Mouse (Mus musculus) forebrain, embryonic 10.5 days (tissue): ENCODE results near the gene Sort1. TPM values are rescaled to one million over a fixed set of nuclear protein-coding genes. Genes with fewer than 3 reads are reported as not detected.

ENCODE experiments used
- DNase-seq: peaks from one replicate; pipeline ENCODE4 v3.0.0-alpha.2; 2017; ENCODE audit warnings: low spot score; ENCODE audit errors: extremely low spot score
- H3K27ac ChIP-seq: fragments of 300-500 bp; sonication (generic); 2 replicates; pipeline ENCODE4 v1.5.1; 2016; ENCODE audit warnings: mild to moderate bottlenecking
- H3K27me3 ChIP-seq: fragments of 300-500 bp; sonication (generic); 2 replicates; pipeline ENCODE4 v1.6.1; 2016; ENCODE audit warnings: mild to moderate bottlenecking; ENCODE audit not compliant: poor library complexity, severe bottlenecking
- H3K36me3 ChIP-seq: fragments of 300-500 bp; sonication (generic); replicated peaks from 2 replicates; pipeline ENCODE4 v1.6.1; 2016; ENCODE audit warnings: mild to moderate bottlenecking, moderate library complexity
- H3K4me1 ChIP-seq: fragments of 300-500 bp; sonication (generic); 2 replicates; pipeline ENCODE4 v1.6.1; 2016
- H3K4me3 ChIP-seq: fragments of 300-500 bp; sonication (generic); 2 replicates; pipeline ENCODE4 v1.5.1; 2016; ENCODE audit warnings: mild to moderate bottlenecking, moderate library complexity
- H3K9me3 ChIP-seq: fragments of 300-500 bp; sonication (generic); 2 replicates; pipeline ENCODE4 v1.6.1; 2016; ENCODE audit warnings: mild to moderate bottlenecking, moderate library complexity
- WGBS: fragments of 180-500 bp; shearing (Covaris S2); methylation state at CpG from one replicate; pipeline ENCODE4 v1.1.7; 2016; 5-methylcytosine and 5-hydroxymethylcytosine counted together
- polyA plus RNA-seq: library from polyadenylated mRNA; unstranded; fragments of >200 nt; fragmentation: Nextera tagmentation; extraction: Ambion mirVana; gene quantifications from 2 replicates; pipeline ENCODE4 v1.2.1, GENCODE M21; 2016

Sort1 gene
- polyA plus RNA-seq, 1 experiment from 2014 or later, result 9.7 TPM

DNA sequence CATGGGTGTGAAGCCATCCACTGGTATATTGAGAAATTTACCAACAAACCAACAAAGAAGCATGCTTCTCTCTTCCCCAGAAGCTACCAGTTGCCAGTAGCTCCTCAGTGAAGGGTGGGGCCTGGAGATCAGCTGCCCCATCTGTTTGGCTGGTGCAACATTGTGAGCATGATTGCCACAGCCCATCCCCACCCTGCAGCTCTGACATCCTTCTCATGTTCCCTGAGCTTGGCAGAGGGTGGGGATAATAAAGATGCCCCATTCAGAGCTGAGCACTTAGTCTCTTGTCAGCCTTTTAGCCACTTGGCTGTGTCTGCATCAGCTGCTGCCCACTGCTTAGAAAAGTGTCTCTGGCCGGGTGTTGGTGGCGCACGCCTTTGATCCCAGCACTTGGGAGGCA is 39.1 kb downstream of the Sort1 start:
- no peak for DNase-seq
- H3K4me3 ChIP-seq, result no peak overlapping the region
- H3K9me3 ChIP-seq, result no peaks in the 10 kb centered on the region
- H3K27ac ChIP-seq, result no peak overlapping the region
- WGBS, result 94% methylated on average over 3 of the region's 3 CpGs
- no peaks in the 10 kb centered on the region for H3K4me1 ChIP-seq
- no peaks in the 10 kb centered on the region for H3K27me3 ChIP-seq
- H3K36me3 ChIP-seq, result peaks cover 36% of the 10 kb centered on the region

DNA sequence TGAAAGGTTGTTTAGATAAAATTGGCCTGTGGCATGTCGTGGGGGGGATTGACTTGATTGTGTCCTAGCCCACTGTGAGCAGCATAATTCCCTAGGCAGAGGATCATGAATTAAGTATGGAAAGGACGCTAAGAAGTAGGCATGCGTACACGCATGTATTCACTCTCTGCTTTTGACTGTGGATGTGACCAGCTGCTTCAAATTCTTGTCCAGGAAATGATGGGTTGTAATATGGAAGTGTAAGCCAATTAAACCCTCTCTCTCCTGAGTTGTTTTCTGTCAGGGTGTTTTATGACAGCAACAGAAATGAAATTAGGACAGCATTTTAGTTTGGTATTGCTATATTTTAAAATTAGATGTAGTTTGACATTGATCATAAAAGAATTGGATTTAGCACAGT is 41.0 kb downstream of the Sort1 start:
- Histone ChIP-seq H3K36me3 (peaks cover 49% of the 10 kb centered on the region), H3K4me3 (no peak overlapping the region), H3K4me1 (no peaks in the 10 kb centered on the region), H3K27ac (no peak overlapping the region), H3K27me3 (no peaks in the 10 kb centered on the region), H3K9me3 (no peaks in the 10 kb centered on the region)
- 87% methylated on average over 4 of the region's 4 CpGs for WGBS
- DNase-seq, result no peak

DNA sequence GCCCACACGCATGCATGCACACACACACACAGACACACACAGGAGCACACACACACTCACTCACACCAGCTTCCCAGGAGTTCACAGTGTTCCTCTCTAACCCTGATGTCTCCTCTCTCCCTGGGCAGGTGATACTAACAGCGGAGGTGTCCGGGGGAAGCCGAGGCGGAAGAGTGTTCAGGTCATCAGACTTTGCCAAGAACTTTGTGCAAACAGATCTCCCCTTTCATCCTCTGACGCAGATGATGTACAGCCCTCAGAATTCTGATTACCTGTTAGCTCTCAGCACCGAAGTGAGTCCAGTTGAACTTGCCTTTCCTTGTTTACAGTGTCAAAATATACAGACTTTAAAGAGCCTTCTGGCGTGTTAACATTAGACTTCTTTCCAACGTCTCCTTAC is 41.6 kb downstream of the Sort1 start:
- no peaks in the 10 kb centered on the region for H3K27me3 ChIP-seq
- whole genome bisulfite sequencing, result 98% methylated on average over 9 of the region's 9 CpGs
- no peaks in the 10 kb centered on the region for H3K4me1 ChIP-seq
- H3K36me3 ChIP-seq, result peaks cover 56% of the 10 kb centered on the region
- no peak for DNase-seq
- no peak overlapping the region for H3K4me3 ChIP-seq
- H3K27ac ChIP-seq, result no peak overlapping the region
- no peaks in the 10 kb centered on the region for H3K9me3 ChIP-seq

DNA sequence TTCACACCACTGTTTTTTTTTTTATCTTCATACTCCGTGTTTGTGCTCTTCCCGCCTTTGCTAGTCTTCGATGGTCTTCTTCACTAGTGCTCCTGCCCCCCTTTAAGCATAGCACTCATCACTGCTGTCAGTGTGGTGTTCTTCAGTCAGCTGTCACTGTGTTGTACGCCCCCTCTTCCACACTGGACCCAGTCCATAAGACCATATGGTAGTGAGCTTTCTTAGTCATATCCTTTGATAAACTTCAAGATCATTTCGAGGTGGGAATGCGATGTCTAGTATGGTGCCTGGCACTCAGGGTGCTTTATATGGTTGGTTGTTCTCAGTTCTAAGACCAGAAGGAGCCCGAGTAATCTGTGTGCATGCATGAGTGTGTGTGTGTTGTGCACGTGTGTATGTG is 43.4 kb downstream of the Sort1 start:
- H3K4me3 ChIP-seq, result no peak overlapping the region
- H3K4me1 ChIP-seq, result no peaks in the 10 kb centered on the region
- 94% methylated on average over 8 of the region's 8 CpGs for WGBS
- DNase-seq, result no peak
- no peaks in the 10 kb centered on the region for H3K27me3 ChIP-seq
- peaks cover 74% of the 10 kb centered on the region for H3K36me3 ChIP-seq
- H3K27ac ChIP-seq, result no peak overlapping the region
- H3K9me3 ChIP-seq, result no peaks in the 10 kb centered on the region

DNA sequence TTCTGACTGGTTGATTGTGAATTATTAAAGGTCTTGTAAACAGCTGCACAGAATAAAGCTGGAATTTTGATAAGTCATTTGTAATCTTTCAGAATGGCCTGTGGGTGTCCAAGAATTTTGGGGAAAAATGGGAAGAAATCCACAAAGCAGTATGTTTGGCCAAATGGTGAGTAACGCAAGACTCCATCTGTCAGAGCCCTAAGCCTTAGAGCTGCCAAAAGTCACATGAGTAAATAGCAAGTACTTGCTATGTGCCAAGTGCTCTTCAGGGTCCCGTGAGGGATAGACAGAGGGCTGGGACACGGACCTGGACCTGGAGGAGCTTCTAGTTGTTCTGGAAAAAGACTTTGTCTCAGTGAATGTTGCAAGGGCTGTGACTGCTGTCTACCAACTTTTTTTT is 44.0 kb downstream of the Sort1 start:
- Histone ChIP-seq H3K36me3 (peaks cover 80% of the 10 kb centered on the region), H3K9me3 (no peaks in the 10 kb centered on the region), H3K4me1 (no peaks in the 10 kb centered on the region), H3K27me3 (no peaks in the 10 kb centered on the region), H3K4me3 (no peak overlapping the region), H3K27ac (no peak overlapping the region)
- DNase-seq, result no peak
- WGBS, result 94% methylated on average over 3 of the region's 3 CpGs

DNA sequence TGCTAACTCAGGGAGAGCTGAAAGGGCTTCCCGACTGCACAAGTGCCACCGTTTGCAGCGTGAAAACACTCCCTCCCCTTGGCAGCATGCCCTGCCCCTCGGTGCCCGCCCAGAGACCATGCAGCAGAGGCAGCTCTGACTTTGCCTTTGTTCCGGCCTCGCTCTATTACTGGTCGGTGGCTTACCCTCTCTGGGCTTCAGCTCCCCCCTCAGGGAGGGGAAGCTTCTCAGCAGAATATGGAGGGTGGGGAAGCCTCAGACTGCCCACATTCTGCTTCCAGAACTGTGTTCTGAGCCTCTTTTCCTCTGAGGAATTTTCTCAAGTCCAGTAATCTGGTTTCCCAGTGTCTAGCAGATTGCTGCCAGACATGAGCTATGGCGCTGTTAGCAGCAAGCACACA is 44.6 kb downstream of the Sort1 start:
- WGBS, result 79% methylated on average over 9 of the region's 9 CpGs
- no peaks in the 10 kb centered on the region for H3K9me3 ChIP-seq
- no peak for DNase-seq
- H3K36me3 ChIP-seq, result peaks cover 85% of the 10 kb centered on the region
- H3K27ac ChIP-seq, result no peak overlapping the region
- H3K4me3 ChIP-seq, result no peak overlapping the region
- H3K4me1 ChIP-seq, result no peaks in the 10 kb centered on the region
- no peaks in the 10 kb centered on the region for H3K27me3 ChIP-seq

DNA sequence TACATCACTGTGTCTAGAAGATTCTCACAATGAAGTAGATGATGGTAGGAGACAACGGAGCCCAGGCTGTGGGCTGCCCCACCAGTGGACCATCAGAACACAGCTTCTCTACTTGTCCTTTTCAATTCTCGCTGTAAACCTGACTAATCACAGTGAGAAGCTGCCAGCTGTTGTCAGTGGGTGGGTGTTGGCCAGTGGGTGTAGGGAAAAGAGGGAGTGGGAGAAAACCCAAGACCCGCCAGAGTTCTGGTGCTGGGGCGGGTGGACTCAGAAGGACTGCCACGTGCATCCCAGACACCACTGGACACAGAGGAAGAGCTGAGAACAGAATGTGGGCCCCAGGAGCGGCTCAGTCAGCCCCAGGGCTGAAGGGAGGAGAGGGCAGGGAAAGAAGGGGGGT is 46.9 kb downstream of the Sort1 start:
- Histone ChIP-seq H3K4me1 (no peaks in the 10 kb centered on the region), H3K4me3 (no peak overlapping the region)
- 94% methylated on average over 6 of the region's 6 CpGs for WGBS

DNA sequence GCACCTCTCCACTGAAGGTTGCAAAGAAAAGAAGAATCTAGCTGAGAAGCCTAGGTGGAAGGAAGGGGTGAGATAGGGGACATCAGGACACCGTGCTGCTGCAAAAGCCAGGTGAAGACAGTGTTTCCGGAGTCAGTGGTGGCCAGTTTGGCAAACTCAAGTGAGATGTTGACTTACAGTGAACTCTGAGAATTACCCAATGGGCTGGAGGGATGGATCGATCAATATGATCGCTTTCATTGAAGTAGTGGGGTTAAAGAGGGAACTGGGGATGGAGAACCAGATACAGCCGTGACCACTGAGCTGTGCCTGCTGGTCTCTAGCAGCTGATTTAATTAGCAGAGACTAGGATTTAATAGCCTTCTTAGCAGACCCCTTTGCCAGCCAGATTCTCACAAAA is 53.0 kb downstream of the Sort1 start:
- DNase-seq, result no peak
- Histone ChIP-seq H3K36me3 (peaks cover 97% of the 10 kb centered on the region), H3K27me3 (no peaks in the 10 kb centered on the region), H3K4me3 (no peak overlapping the region), H3K4me1 (no peaks in the 10 kb centered on the region), H3K9me3 (no peaks in the 10 kb centered on the region), H3K27ac (no peak overlapping the region)
- WGBS, result 94% methylated on average over 5 of the region's 5 CpGs

More for the DNA sequence above, 46.9 kb downstream of the Sort1 start:
- Histone ChIP-seq H3K9me3 (no peaks in the 10 kb centered on the region), H3K36me3 (peaks cover 91% of the 10 kb centered on the region), H3K27me3 (no peaks in the 10 kb centered on the region), H3K27ac (no peak overlapping the region)
- DNase-seq, result no peak

DNA sequence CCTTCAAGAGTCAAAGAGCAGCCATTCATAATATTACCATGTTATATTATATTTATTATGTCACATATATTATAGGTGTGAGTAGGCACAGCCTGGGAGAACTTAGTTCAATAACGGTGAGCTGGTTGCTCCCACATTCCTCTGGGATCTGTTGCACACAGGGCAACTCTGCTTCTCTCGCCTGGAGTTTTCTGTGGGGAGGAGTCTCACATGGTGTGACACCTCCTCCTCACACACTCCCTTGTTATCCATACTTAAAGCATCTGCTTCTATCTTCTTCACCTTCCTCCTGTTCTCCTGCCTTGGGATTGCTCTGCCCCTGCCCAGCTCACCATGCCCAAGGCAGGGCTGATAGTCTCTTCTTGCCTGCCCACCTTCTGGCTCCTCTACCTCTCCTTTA is 57.2 kb downstream of the Sort1 start:
- Histone ChIP-seq H3K4me3 (no peak overlapping the region), H3K27ac (no peak overlapping the region), H3K27me3 (no peaks in the 10 kb centered on the region), H3K4me1 (no peaks in the 10 kb centered on the region), H3K9me3 (no peaks in the 10 kb centered on the region), H3K36me3 (peaks cover 89% of the 10 kb centered on the region)
- 86% methylated on average over 2 of the region's 2 CpGs for WGBS
- DNase-seq, result no peak

DNA sequence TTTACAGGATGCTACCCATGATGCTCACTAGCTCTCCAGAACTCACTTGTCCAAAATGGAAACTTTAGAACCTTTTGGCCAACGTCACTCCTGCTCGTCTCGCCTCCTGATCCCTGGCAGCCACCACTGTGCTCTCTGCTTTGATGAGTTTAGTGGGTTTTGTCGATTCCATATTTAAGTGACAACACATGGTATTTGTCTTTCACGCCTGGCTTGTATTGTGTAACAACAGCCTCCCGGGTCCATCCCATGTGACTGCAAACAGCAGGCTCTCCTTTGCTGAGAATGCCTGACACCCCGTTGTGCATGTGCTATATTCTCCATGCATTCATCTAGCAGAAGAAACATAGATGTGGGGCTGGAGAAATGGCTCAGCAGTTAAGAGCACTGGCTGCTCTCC is 58.3 kb downstream of the Sort1 start:
- 83% methylated on average over 7 of the region's 7 CpGs for WGBS
- Histone ChIP-seq H3K36me3 (peaks cover 91% of the 10 kb centered on the region), H3K4me3 (no peak overlapping the region)

DNA sequence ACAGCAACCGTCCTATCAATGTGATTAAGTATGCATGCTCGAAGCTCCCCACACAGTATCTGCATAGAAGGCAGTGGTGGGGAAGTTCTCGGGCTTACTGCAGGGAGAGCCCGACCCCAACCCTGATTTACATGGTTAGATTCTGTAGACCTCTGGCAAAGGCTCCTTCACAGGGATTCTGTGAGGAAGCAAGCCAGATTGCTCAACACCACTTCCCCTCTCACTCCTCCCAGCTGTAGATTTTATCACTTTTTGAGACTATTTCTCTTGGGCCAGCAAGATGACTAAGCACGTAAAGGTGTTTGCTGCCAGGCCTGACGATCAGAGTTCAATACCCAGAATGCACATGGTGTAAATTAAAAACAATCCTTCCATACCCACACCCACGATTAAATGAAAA is 62.0 kb downstream of the Sort1 start:
- Histone ChIP-seq H3K4me1 (no peaks in the 10 kb centered on the region), H3K36me3 (peaks cover 90% of the 10 kb centered on the region), H3K27me3 (no peaks in the 10 kb centered on the region), H3K4me3 (no peak overlapping the region), H3K9me3 (no peaks in the 10 kb centered on the region), H3K27ac (no peak overlapping the region)
- no peak for DNase-seq
- 93% methylated on average over 7 of the region's 7 CpGs for WGBS

More for the DNA sequence above, 58.3 kb downstream of the Sort1 start:
- Histone ChIP-seq H3K4me1 (no peaks in the 10 kb centered on the region), H3K27me3 (no peaks in the 10 kb centered on the region), H3K9me3 (no peaks in the 10 kb centered on the region), H3K27ac (no peak overlapping the region)
- no peak for DNase-seq

DNA sequence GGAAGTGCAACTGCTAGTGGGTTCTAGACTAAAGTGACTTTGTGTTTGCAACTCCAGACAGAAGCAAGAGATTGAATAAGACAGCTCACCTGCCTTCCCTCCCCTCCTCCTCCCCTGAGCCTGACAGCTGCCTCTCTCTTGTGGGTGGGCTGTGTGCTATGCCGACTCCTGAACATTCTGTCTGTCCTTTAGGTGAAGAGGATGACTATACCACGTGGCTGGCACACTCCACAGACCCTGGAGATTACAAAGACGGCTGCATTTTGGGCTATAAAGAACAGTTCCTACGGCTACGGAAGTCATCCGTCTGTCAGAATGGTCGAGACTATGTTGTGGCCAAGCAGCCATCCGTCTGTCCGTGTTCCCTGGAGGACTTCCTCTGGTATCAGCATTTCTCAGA is 64.5 kb downstream of the Sort1 start:
- Histone ChIP-seq H3K27ac (no peak overlapping the region), H3K36me3 (peaks cover 88% of the 10 kb centered on the region), H3K9me3 (no peaks in the 10 kb centered on the region), H3K27me3 (no peaks in the 10 kb centered on the region), H3K4me1 (no peaks in the 10 kb centered on the region), H3K4me3 (no peak overlapping the region)
- 90% methylated on average over 9 of the region's 9 CpGs for WGBS
- DNase-seq, result no peak

DNA sequence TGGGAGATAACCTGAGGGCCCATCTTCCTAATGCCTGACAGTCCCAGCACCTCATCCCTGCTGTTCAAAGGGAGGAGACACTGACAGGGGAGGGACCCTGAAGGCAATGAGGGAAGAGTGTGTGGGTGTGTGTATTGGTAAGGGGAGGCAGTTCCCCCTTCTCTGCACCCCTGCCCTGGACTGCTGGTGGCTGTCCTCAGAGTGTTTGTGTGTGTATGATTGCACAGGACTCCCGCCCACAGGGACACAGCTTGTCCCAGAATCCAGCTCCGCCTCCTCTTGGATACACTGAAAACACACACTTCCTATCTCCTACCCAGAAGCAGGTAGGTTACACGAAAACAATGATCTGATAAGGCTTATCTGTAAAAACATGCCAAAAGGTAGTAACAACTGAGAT is 71.4 kb downstream of the Sort1 start:
- Histone ChIP-seq H3K36me3 (peaks cover 76% of the 10 kb centered on the region), H3K27ac (no peak overlapping the region), H3K4me1 (peaks cover 6% of the 10 kb centered on the region), H3K4me3 (no peak overlapping the region), H3K9me3 (no peaks in the 10 kb centered on the region), H3K27me3 (no peaks in the 10 kb centered on the region)
- DNase-seq, result no peak
- WGBS, result 89% methylated on average over 3 of the region's 3 CpGs

DNA sequence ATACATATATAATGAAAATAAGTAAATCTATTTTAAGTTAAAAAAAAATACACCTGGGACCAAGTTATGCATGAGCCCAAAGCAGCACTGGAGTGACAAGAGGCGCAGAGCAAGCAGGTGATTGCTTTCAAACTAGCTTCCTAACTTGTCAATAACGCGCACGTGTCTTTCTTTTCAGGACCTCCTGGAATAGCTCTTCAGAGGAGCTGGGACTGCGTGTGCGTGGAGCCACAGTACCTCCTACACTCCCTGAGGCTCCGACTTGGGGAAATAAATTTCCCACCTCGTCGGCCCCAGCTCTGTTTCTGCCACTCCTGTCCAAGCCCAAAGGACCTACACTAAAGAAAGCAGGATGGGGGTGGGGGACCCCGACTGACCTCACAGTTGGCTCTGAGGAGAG is 73.2 kb downstream of the Sort1 start:
- peaks cover 60% of the 10 kb centered on the region for H3K36me3 ChIP-seq
- DNase-seq, result no peak
- no peaks in the 10 kb centered on the region for H3K27me3 ChIP-seq
- WGBS, result 92% methylated on average over 10 of the region's 10 CpGs
- H3K4me3 ChIP-seq, result no peak overlapping the region
- no peak overlapping the region for H3K27ac ChIP-seq
- peaks cover 24% of the 10 kb centered on the region for H3K4me1 ChIP-seq
- H3K9me3 ChIP-seq, result no peaks in the 10 kb centered on the region
